Mouse (Mus musculus) liver, adult 2 months (tissue): ENCODE data around the gene Mrgprh.

Source experiments
- CTCF ChIP-seq: fragments of 200-500 bp; IDR thresholded peaks from 2 replicates; pipeline ENCODE4 v1.5.1; 2011; ENCODE audit warnings: low read depth, low read length, control low read depth
- POLR2A ChIP-seq: fragments of 200-500 bp; IDR thresholded peaks from 2 replicates; pipeline ENCODE4 v1.6.1; 2011; ENCODE audit warnings: low read length, control low read depth; ENCODE audit not compliant: insufficient read depth; ENCODE audit errors: extremely low read depth

- no peak for TF ChIP-seq CTCF
- no peak for TF ChIP-seq POLR2A
Measured at GRCm38 (mm10) chr17:12875734-12876133, at the start of gene Mrgprh.
